Mouse (Mus musculus): ENCODE results near the gene Icosl.

GRCm38 (mm10) chr10:78129998-78130397 lies 60.9 kb downstream of the Icosl start:
- TF ChIP-seq CTCF (IDR thresholded peaks at IDR 0.05; ENCODE audit: low read depth, low read length) (no peak), POLR2A (IDR thresholded peaks at IDR 0.05; ENCODE audit: extremely low read depth, insufficient read depth, low read length) (no peak)

Data from liver, adult 2 months (tissue).